Mouse (Mus musculus): ENCODE results near the gene Hao1. TPM values are rescaled to one million over a fixed set of nuclear protein-coding genes. Genes with fewer than 3 reads are reported as not detected.

Hao1 gene
- total RNA-seq, 2 experiments from 2014 or later, result not detected

- ATAC-seq (replicated peaks; ENCODE audit: low FRiP score, poor library complexity, severe bottlenecking), result no peak
Measured at GRCm38 (mm10) chr2:134481759-134482158, 72.4 kb downstream of the Hao1 start.

- no peak for ATAC-seq (replicated peaks; ENCODE audit: low FRiP score, poor library complexity, severe bottlenecking)
Measured at GRCm38 (mm10) chr2:134481174-134481573, 73.0 kb downstream of the Hao1 start.

DNA sequence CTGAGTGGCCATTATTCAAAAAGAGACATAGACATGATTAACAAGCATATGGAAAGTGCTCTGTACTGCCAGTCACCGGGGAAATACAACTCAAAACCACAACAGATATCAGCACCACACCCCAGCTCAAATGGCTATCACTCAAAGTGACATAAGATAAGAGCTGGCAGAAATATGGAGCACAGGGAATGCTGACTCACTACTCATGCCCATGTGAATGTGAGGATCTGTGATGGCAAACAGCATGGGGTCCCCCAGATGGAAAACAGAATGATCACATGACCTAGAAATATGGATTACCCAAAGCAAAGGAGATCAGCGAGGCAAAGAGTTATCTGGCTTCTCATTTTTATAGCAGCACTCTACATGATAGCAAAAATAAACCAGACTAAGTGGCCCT, 89.0 kb downstream of the Hao1 start:
- no peak for ATAC-seq (replicated peaks; ENCODE audit: low FRiP score, poor library complexity, severe bottlenecking)

DNA sequence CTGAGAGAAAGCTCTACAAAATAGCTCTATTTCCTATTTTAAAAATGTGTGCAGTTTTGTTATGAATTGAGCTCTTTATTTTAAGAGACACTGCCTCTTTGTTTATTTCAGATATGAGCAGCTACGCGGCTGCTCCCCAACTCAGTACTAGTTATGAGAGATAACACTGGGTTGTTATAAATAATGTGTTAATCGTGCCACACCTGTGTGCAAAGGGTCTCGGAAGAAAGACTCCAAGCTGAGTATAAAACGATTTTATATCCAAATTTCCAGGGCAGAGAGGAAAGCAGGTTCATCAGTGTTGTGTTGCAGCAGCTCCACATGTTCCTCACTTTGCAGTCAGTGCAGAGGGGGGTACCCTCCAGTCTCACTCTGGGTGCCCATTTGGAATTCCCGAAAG, 91.8 kb downstream of the Hao1 start:
- no peak for ATAC-seq (replicated peaks; ENCODE audit: low FRiP score, poor library complexity, severe bottlenecking)

DNA sequence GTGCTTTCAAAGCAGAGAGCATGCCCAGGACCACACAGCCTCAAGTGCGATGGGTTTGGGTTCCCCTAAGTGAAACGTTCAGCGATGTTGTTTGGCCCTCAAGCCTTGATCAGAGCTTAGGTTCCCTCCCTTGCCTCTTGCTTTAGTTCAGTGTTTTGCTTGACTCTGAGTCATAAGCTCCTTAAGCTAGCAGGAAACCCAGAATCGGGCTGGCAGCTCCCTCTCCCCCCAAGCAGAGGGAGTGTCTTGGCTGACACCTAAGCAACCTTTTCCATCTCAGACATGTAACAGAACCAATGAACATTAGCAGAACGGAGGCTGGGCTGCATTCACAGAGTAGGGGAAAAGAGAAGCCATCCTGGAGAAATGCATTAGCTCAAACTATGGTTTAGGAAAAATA, 93.3 kb downstream of the Hao1 start:
- no peak for ATAC-seq (replicated peaks; ENCODE audit: low FRiP score, poor library complexity, severe bottlenecking)

- ATAC-seq (replicated peaks; ENCODE audit: low FRiP score, poor library complexity, severe bottlenecking), result no peak
Measured at GRCm38 (mm10) chr2:134456065-134456505, 98.1 kb downstream of the Hao1 start.

GRCm38 (mm10) chr2:134452748-134453147, 101.4 kb downstream of the Hao1 start:
- no peak for ATAC-seq (replicated peaks; ENCODE audit: low FRiP score, poor library complexity, severe bottlenecking)

GRCm38 (mm10) chr2:134450976-134451375, 103.2 kb downstream of the Hao1 start:
- no peak for ATAC-seq (replicated peaks; ENCODE audit: low FRiP score, poor library complexity, severe bottlenecking)

Other genes starting within 250 kb of the Hao1 start
- 81.1 and 122 TPM in 2 replicates for gene Tmx4, start 89.8 kb upstream of the Hao1 start, total RNA-seq (2015; ENCODE audit: low replicate concordance)
- gene Tmx4, start 89.8 kb upstream of the Hao1 start, total RNA-seq (2017; ENCODE audit: low replicate concordance), result 131 and 153 TPM in 2 replicates
- gene Plcb1, start 231.7 kb upstream of the Hao1 start, total RNA-seq (2015; ENCODE audit: low replicate concordance), result 0.72 and 2.1 TPM in 2 replicates
- 1.0 TPM in 1 of 2 replicates, not detected in the other for gene Plcb1, start 231.7 kb upstream of the Hao1 start, total RNA-seq (2017; ENCODE audit: low replicate concordance)

Data from erythroid progenitor cell, adult 5-6 weeks (primary cell).